Mouse (Mus musculus) small intestine, adult 2 months (tissue): Measurements from ENCODE around the gene Sst.
"Not testable (repeated sequence)": the region's sequence is repeated elsewhere in the genome, so short reads cannot be mapped to it uniquely, and the experiment has no call there.

Source experiments
- CTCF ChIP-seq: fragments of 200-500 bp; IDR thresholded peaks from 2 replicates; pipeline ENCODE4 v1.5.1; 2012; ENCODE audit warnings: low read depth, mild to moderate bottlenecking, control low read depth, inconsistent platforms, low read length, moderate library complexity, mixed read lengths; ENCODE audit not compliant: insufficient replicate concordance, insufficient read length; ENCODE audit errors: extremely low read depth
- POLR2A ChIP-seq: fragments of 200-500 bp; IDR thresholded peaks from 2 replicates; pipeline ENCODE4 v1.6.1; 2012; ENCODE audit warnings: low read depth, mild to moderate bottlenecking, control low read depth, inconsistent platforms, low read length, moderate library complexity

GRCm38 (mm10) chr16:23908076-23909014 lies 17.6 kb upstream of the Sst start:
- TF ChIP-seq POLR2A, CTCF: not testable (repeated sequence)
